Mouse (Mus musculus) hindbrain, embryonic 14.5 days (tissue): ENCODE measurements around the gene Slco2a1. TPM values are rescaled to one million over a fixed set of nuclear protein-coding genes. Genes with fewer than 3 reads are reported as not detected.

ENCODE experiments used
- ATAC-seq: fragments of 200-750 bp; cut with Nextera tagmentation; 2 replicates; pipeline ENCODE4 v1.8.0; 2017; ENCODE audit warnings: moderate number of reproducible peaks, mild to moderate bottlenecking, moderate TSS enrichment, moderate library complexity; ENCODE audit not compliant: low FRiP score
- DNase-seq: peaks from one replicate; pipeline ENCODE4 v3.0.0-alpha.2; 2015; ENCODE audit warnings: low spot score
- H3K27ac ChIP-seq: fragments of 300-500 bp; sonication (generic); 2 replicates; pipeline ENCODE4 v1.5.1; 2014; ENCODE audit warnings: mild to moderate bottlenecking, moderate library complexity
- H3K27me3 ChIP-seq: fragments of 300-500 bp; sonication (generic); 2 replicates; pipeline ENCODE4 v1.6.1; 2014; ENCODE audit warnings: mild to moderate bottlenecking, low read length, mixed read lengths; ENCODE audit not compliant: control insufficient read depth, insufficient read depth
- H3K36me3 ChIP-seq: fragments of 300-500 bp; sonication (generic); replicated peaks from 2 replicates; pipeline ENCODE4 v1.6.1; 2014; ENCODE audit not compliant: control insufficient read depth, insufficient read depth
- H3K4me1 ChIP-seq: fragments of 300-500 bp; sonication (generic); replicated peaks from 2 replicates; pipeline ENCODE4 v1.6.1; 2014; ENCODE audit warnings: antibody characterized with exemption, low read length, mixed read lengths; ENCODE audit not compliant: control insufficient read depth, insufficient read depth
- H3K4me2 ChIP-seq: fragments of 300-500 bp; sonication (generic); replicated peaks from 2 replicates; pipeline ENCODE4 v1.6.1; 2014; ENCODE audit warnings: mild to moderate bottlenecking, moderate library complexity
- H3K4me3 ChIP-seq: fragments of 300-500 bp; sonication (generic); replicated peaks from 2 replicates; pipeline ENCODE4 v1.5.1; 2014; ENCODE audit warnings: mild to moderate bottlenecking, low read length
- H3K9ac ChIP-seq: fragments of 300-500 bp; sonication (generic); 2 replicates; pipeline ENCODE4 v1.6.1; 2014
- H3K9me3 ChIP-seq: fragments of 300-500 bp; sonication (generic); 2 replicates; pipeline ENCODE4 v1.6.1; 2016; ENCODE audit warnings: low read length; ENCODE audit not compliant: control insufficient read depth
- WGBS: fragments of 180-500 bp; shearing (Covaris S2); extraction: QIAGEN DNeasy Blood & Tissue Kit; methylation state at CpG from one replicate; pipeline ENCODE4 v1.1.7; 2014; 5-methylcytosine and 5-hydroxymethylcytosine counted together
- polyA plus RNA-seq: library from polyadenylated mRNA; unstranded; fragments of >200 nt; fragmentation: Nextera tagmentation; extraction: Ambion mirVana; gene quantifications from 2 replicates; pipeline ENCODE4 v1.2.1, GENCODE M21; 2014

Gene Slco2a1
- polyA plus RNA-seq, 1 experiment from 2014 or later, result 2.4 TPM

- WGBS, result 78% methylated on average over 10 of the region's 10 CpGs
- H3K36me3 ChIP-seq, result no peaks in the 10 kb centered on the region
- H3K4me1 ChIP-seq, result no peaks in the 10 kb centered on the region
- no peaks in the 10 kb centered on the region for H3K27me3 ChIP-seq
- DNase-seq (no peak), ATAC-seq (no peak)
- no peak overlapping the region for H3K27ac ChIP-seq
- H3K9me3 ChIP-seq, result no peaks in the 10 kb centered on the region
- no peak overlapping the region for H3K4me2 ChIP-seq
- H3K4me3 ChIP-seq, result no peak overlapping the region
- H3K9ac ChIP-seq, result no peak overlapping the region
These were observed 26.3 kb upstream of the Slco2a1 start for GRCm38 (mm10) chr9:102962093-102962788.

DNA sequence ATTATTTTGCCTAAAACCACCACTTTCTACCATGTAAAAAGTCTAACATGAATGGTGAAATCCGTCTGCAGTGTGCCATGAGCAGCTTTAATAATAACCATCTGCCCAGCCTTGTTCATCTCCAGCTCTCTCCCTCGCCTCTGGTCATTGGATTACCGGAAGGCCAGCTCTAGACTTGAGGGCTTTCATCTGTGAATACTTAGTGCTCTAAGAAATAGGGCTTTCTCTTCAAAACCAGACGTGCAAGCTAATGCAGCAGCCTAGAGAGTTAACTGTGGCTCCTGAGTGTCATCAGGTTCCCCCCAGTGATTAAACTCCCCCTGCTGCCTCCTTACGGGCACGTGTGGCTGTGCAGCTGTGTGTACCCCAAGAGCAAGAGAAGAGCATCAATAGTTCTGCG lies 25.2 kb upstream of the Slco2a1 start:
- H3K4me3 ChIP-seq, result no peak overlapping the region
- DNase-seq, result no peak
- H3K36me3 ChIP-seq, result no peaks in the 10 kb centered on the region
- no peak overlapping the region for H3K27ac ChIP-seq
- ATAC-seq, result no peak
- 88% methylated on average over 7 of the region's 7 CpGs for WGBS
- no peak overlapping the region for H3K9ac ChIP-seq
- H3K4me2 ChIP-seq, result no peak overlapping the region
- H3K9me3 ChIP-seq, result no peaks in the 10 kb centered on the region
- H3K4me1 ChIP-seq, result no peaks in the 10 kb centered on the region
- no peaks in the 10 kb centered on the region for H3K27me3 ChIP-seq

- no peak overlapping the region for H3K4me2 ChIP-seq
- H3K9ac ChIP-seq, result no peak overlapping the region
- no peaks in the 10 kb centered on the region for H3K27me3 ChIP-seq
- ATAC-seq (no peak), DNase-seq (no peak)
- H3K36me3 ChIP-seq, result no peaks in the 10 kb centered on the region
- no peak overlapping the region for H3K27ac ChIP-seq
- no peaks in the 10 kb centered on the region for H3K9me3 ChIP-seq
- H3K4me3 ChIP-seq, result no peak overlapping the region
- no peaks in the 10 kb centered on the region for H3K4me1 ChIP-seq
- WGBS, result 93% methylated on average over 9 of the region's 9 CpGs
These were observed 23.9 kb upstream of the Slco2a1 start for GRCm38 (mm10) chr9:102964644-102965043.

DNA sequence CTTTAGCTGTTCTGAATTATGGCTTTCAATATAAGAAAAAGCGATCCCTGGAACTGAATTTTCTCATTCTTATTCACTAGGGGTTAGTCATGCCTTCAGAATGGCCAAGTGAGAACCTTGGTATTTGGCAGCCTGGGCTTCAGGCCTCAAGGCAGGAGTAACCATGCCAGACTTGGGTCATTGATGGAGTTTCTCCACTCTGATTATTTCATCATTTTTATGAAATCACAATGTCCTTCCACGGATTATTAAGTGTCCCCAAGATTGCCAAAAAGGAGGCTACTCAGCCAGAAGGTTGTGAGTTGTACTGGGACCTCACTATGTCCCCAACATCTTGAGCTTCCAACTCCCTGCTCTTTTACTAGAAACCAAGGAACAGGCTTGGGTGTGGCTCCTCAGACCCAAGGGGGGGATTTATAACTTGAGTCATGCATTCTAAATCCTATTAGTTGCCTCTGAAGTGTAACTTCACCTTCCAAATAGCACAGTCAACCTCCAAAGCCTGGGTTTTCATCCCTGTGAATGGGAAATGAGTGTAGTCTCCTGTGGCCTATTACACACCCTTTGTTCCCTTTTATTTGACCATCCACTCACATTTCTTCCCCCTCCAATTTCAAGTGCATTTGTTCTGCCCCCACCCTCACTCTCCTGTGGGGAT lies 16.0 kb upstream of the Slco2a1 start:
- no peak overlapping the region for H3K4me3 ChIP-seq
- H3K4me1 ChIP-seq, result no peaks in the 10 kb centered on the region
- no peaks in the 10 kb centered on the region for H3K9me3 ChIP-seq
- H3K4me2 ChIP-seq, result no peak overlapping the region
- no peak overlapping the region for H3K9ac ChIP-seq
- 82% methylated on average over 2 of the region's 2 CpGs for WGBS
- H3K27ac ChIP-seq, result no peak overlapping the region
- no peak for DNase-seq
- no peak for ATAC-seq
- no peaks in the 10 kb centered on the region for H3K27me3 ChIP-seq
- H3K36me3 ChIP-seq, result no peaks in the 10 kb centered on the region

- Histone ChIP-seq H3K9ac (no peak overlapping the region), H3K4me2 (no peak overlapping the region), H3K4me1 (no peaks in the 10 kb centered on the region), H3K36me3 (no peaks in the 10 kb centered on the region), H3K4me3 (no peak overlapping the region), H3K27me3 (no peaks in the 10 kb centered on the region), H3K27ac (no peak overlapping the region), H3K9me3 (no peaks in the 10 kb centered on the region)
- no peak for ATAC-seq
- no peak for DNase-seq
- 84% methylated on average over 2 of the region's 2 CpGs for WGBS
These were observed 12.6 kb upstream of the Slco2a1 start for GRCm38 (mm10) chr9:102975887-102976286.

DNA sequence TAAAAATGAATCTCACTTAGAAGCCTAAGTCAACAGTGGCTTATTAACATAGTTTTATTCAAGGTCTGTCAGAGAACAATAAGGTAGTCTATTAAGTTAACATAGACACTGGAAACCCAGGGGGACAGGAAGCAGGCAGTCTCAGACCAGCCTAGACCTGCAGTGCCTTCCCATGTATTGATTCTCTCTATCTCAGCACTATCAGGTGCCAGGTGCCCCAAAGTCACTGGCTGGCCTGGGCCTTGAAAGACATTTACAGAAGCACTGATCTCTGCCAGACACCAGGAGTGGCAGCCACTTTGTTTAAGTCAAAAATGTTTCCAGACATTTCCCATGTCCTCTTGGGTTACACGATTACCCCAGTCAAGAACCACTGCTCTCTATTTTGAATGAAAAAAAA lies 11.4 kb upstream of the Slco2a1 start:
- WGBS, result 77% methylated on average over 1 of the region's 1 CpGs
- no peak overlapping the region for H3K4me3 ChIP-seq
- no peak for DNase-seq

GRCm38 (mm10) chr9:102977791-102978492 lies 10.6 kb upstream of the Slco2a1 start:
- H3K9ac ChIP-seq, result no peak overlapping the region
- ATAC-seq (no peak), DNase-seq (no peak)
- H3K36me3 ChIP-seq, result no peaks in the 10 kb centered on the region
- H3K4me2 ChIP-seq, result no peak overlapping the region
- H3K4me3 ChIP-seq, result no peak overlapping the region
- H3K4me1 ChIP-seq, result no peaks in the 10 kb centered on the region
- H3K9me3 ChIP-seq, result no peaks in the 10 kb centered on the region
- no peaks in the 10 kb centered on the region for H3K27me3 ChIP-seq
- H3K27ac ChIP-seq, result no peak overlapping the region
- WGBS, result 78% methylated on average over 9 of the region's 9 CpGs

More for the DNA sequence above, 11.4 kb upstream of the Slco2a1 start:
- Histone ChIP-seq H3K4me1 (no peaks in the 10 kb centered on the region), H3K4me2 (no peak overlapping the region), H3K27me3 (no peaks in the 10 kb centered on the region), H3K9ac (no peak overlapping the region), H3K9me3 (no peaks in the 10 kb centered on the region), H3K36me3 (no peaks in the 10 kb centered on the region), H3K27ac (no peak overlapping the region)
- ATAC-seq, result no peak

DNA sequence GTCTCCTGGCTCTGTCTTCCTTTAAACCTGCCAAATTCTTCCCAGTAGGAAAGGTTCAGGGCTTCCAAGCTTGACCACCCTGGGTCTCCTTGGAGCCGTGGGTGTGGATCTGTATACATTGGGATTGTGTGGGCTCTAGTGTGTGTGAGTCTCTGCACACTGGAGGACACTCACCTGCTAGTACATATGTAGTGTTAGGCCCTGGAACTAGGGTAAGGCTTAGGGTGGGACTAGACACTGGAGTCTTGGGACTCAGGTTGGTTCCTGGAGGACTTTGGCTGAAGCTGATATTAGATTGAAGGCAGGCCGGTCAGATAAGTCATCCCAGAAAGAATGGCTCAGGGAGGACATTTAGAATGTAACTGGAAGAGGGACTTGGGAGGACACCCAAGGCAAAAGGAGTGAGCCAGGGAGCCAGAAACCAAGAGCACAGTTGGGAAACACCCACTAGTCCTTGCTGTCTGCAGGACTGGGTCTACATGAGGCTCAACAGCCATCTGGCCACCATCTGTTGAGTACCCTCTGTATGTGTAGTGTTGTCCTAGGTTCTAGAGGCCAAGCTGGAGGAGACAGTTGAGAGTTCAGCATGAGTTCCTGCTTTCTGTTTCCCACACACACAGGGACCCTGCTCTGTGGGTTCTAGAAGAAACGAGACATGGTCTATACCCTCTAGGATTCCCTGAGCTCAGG lies 9.4 kb upstream of the Slco2a1 start:
- Histone ChIP-seq H3K4me1 (no peaks in the 10 kb centered on the region), H3K4me2 (no peak overlapping the region), H3K27ac (no peak overlapping the region), H3K36me3 (no peaks in the 10 kb centered on the region), H3K4me3 (no peak overlapping the region), H3K9ac (no peak overlapping the region), H3K27me3 (no peaks in the 10 kb centered on the region), H3K9me3 (no peaks in the 10 kb centered on the region)
- 96% methylated on average over 3 of the region's 3 CpGs for WGBS
- DNase-seq, result no peak
- no peak for ATAC-seq

DNA sequence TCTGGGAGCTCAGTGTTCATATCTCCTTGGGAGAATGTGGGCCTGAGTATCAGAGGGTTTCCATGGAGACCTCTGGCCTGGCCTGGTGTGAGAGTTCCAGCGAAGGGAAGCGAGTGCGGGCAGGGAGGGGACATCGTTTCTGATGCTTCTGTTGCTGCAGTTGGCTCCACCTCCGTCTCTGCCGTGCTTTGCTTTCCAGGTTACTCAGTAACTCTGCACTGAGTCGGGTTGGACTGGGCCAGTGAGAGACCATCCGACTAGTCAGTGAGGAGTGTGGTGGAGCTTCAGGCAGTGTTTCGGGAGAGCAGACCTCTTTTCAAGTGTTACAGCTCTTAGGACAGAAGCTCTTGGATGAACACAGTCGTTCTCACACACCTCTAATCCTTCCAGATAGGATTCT lies 8.6 kb upstream of the Slco2a1 start:
- Histone ChIP-seq H3K27me3 (no peaks in the 10 kb centered on the region), H3K36me3 (no peaks in the 10 kb centered on the region), H3K4me2 (no peak overlapping the region), H3K4me3 (no peak overlapping the region), H3K9me3 (no peaks in the 10 kb centered on the region), H3K27ac (no peak overlapping the region), H3K9ac (no peak overlapping the region), H3K4me1 (no peaks in the 10 kb centered on the region)
- WGBS, result 42% methylated on average over 10 of the region's 10 CpGs
- no peak for ATAC-seq
- no peak for DNase-seq
